Mouse (Mus musculus) Patski (cell line): ENCODE measurements around the gene Kbtbd3. TPM values are rescaled to one million over a fixed set of nuclear protein-coding genes. Genes with fewer than 3 reads are reported as not detected.

Source experiments
- ATAC-seq: fragments of 100-300 bp; one replicate; pipeline ENCODE4 v1.8.0; 2021
- CTCF ChIA-PET: fragments of 350-600 bp; sonication (Branson Sonifier 250); formaldehyde crosslinking; loops from one replicate; lab custom pipeline; 2022; ENCODE audit warnings: inconsistent platforms; lab: Charles Lee
- POLR2A ChIA-PET: fragments of 350-600 bp; sonication (Branson Sonifier 250); formaldehyde crosslinking; loops from one replicate; lab custom pipeline; 2022; ENCODE audit warnings: antibody characterized with exemption, inconsistent platforms; lab: Charles Lee
- DNase-seq: peaks from one replicate; pipeline ENCODE4 v3.0.0-alpha.2; 2011; ENCODE audit warnings: low read depth, low spot score
- H3K27me3 ChIP-seq: fragments of 371-371 bp; one replicate; pipeline ENCODE4 v1.5.1; 2021
- CTCF ChIP-seq: fragments of 100-300 bp; IDR thresholded peaks from one replicate; pipeline ENCODE4 v1.5.1; 2021
- in situ Hi-C: fragments of 300-500 bp; cut with MboI; formaldehyde crosslinking; loops from 3 replicates; pipeline ENCODE4 v1.11.1; 2018; ENCODE audit warnings: low pct_unique_long_range_greater_than_20kb, mixed read lengths
- polyA plus RNA-seq: library from polyadenylated mRNA; unstranded; gene quantifications from one replicate; pipeline ENCODE4 v1.2.3, GENCODE M21; 2021

Kbtbd3 gene
- polyA plus RNA-seq, 1 experiment from 2014 or later, result 4.5 TPM

- in situ Hi-C loops, result loop anchor here (25.0 kb wide), 1 partner anchor 899 kb away; the partner anchor contains the start of gene Cwf19l2
- H3K27me3 ChIP-seq, result no peaks in the 10 kb centered on the region
- ATAC-seq, result no peak
- ChIA-PET CTCF (interaction anchor here (0.9 to 3.7 kb wide), 6 partner anchors 11 to 132 kb away, joined by 3 to 14 read pairs (median 3); no protein-coding TSS in a partner anchor), POLR2A (interaction anchor here (0.9 kb wide), 2 partner anchors 9 to 12 kb away, joined by 3 read pairs; no protein-coding TSS in a partner anchor)
- DNase-seq, result no peak
- TF ChIP-seq CTCF, result no peak
Measured at GRCm38 (mm10) chr9:4311162-4311561, 1.5 kb downstream of the Kbtbd3 start.

GRCm38 (mm10) chr9:4313946-4314345, 4.3 kb downstream of the Kbtbd3 start:
- no peaks in the 10 kb centered on the region for H3K27me3 ChIP-seq
- TF ChIP-seq CTCF, result no peak
- in situ Hi-C loops, result loop anchor here (25.0 kb wide), 1 partner anchor 902 kb away; the partner anchor contains the start of gene Cwf19l2
- CTCF ChIA-PET, result no interaction called here
- POLR2A ChIA-PET, result no interaction called here
- no peak for ATAC-seq
- DNase-seq, result no peak

GRCm38 (mm10) chr9:4315746-4316145, 6.1 kb downstream of the Kbtbd3 start:
- in situ Hi-C loops, result loop anchor here (25.0 kb wide), 1 partner anchor 903 kb away; the partner anchor contains the start of gene Cwf19l2
- TF ChIP-seq CTCF, result no peak
- no peaks in the 10 kb centered on the region for H3K27me3 ChIP-seq

GRCm38 (mm10) chr9:4318939-4319721, 9.5 kb downstream of the Kbtbd3 start:
- no peak for TF ChIP-seq CTCF
- DNase-seq (no peak), ATAC-seq (no peak)
- no peaks in the 10 kb centered on the region for H3K27me3 ChIP-seq
- ChIA-PET POLR2A (no interaction called here), CTCF (interaction anchor here (1.2 kb wide), 1 partner anchor 9 kb away, joined by 6 read pairs; the partner anchor contains the start of genes Aasdhppt and Kbtbd3)
- in situ Hi-C loops, result loop anchor here (25.0 kb wide), 1 partner anchor 907 kb away; the partner anchor contains the start of gene Cwf19l2

More at GRCm38 (mm10) chr9:4315746-4316145, 6.1 kb downstream of the Kbtbd3 start:
- ATAC-seq (no peak), DNase-seq (no peak)
- CTCF ChIA-PET, result no interaction called here
- POLR2A ChIA-PET, result no interaction called here

GRCm38 (mm10) chr9:4353163-4353562, 43.5 kb downstream of the Kbtbd3 start:
- ChIA-PET CTCF (interaction anchor here (1.5 kb wide), 1 partner anchor 42 kb away, joined by 3 read pairs; no protein-coding TSS in a partner anchor), POLR2A (no interaction called here)
- peaks cover 4% of the 10 kb centered on the region for H3K27me3 ChIP-seq
- TF ChIP-seq CTCF, result no peak
- DNase-seq (no peak), ATAC-seq (no peak)
- in situ Hi-C loops, result no loop called here

GRCm38 (mm10) chr9:4375828-4376639, 66.4 kb downstream of the Kbtbd3 start, which contains the start of gene Msantd4:
Msantd4 (plus strand) TSS chr9:4376562.
- no peak for TF ChIP-seq CTCF
- POLR2A ChIA-PET, result no interaction called here
- ATAC-seq (peak; percentile 100), DNase-seq (peak; percentile 95)
- in situ Hi-C loops, result loop anchor here (10.0 kb wide), 1 partner anchor 71 kb away; the partner anchor contains the start of genes Aasdhppt and Kbtbd3
- CTCF ChIA-PET, result no interaction called here
- no peaks in the 10 kb centered on the region for H3K27me3 ChIP-seq

- no peak for TF ChIP-seq CTCF
- ChIA-PET CTCF (no interaction called here), POLR2A (no interaction called here)
- in situ Hi-C loops, result loop anchor here (10.0 kb wide), 1 partner anchor 72 kb away; the partner anchor contains the start of genes Aasdhppt and Kbtbd3
- DNase-seq, result peak; percentile 3
- ATAC-seq, result peak; percentile 54
- H3K27me3 ChIP-seq, result no peaks in the 10 kb centered on the region
Measured at GRCm38 (mm10) chr9:4376640-4377120, 67.0 kb downstream of the Kbtbd3 start.

Other genes starting within 250 kb of the Kbtbd3 start
- 20.0 TPM for gene Aasdhppt, start 362 bp upstream of the Kbtbd3 start, polyA plus RNA-seq
- 73.1 TPM for gene Msantd4, start 66.7 kb downstream of the Kbtbd3 start, polyA plus RNA-seq